Mouse (Mus musculus): ENCODE results near the gene Casp9.

- TF ChIP-seq MAZ (IDR thresholded peaks at IDR 0.05; ENCODE audit: low read depth, low read length) (no peak), MXI1 (IDR thresholded peaks at IDR 0.05; ENCODE audit: low read depth, low read length) (no peak), TBP (IDR thresholded peaks at IDR 0.05; ENCODE audit: low read depth, low read length) (no peak), EP300 (IDR thresholded peaks at IDR 0.05; ENCODE audit: low read depth in 1 of 2, low read length in 2 of 2) (no peak), POLR2A (IDR thresholded peaks at IDR 0.05; ENCODE audit: control insufficient read depth in 1 of 2, insufficient read depth in 1 of 2, low read depth in 1 of 2, low read length in 2 of 2, poor library complexity in 1 of 2) (no peak), RCOR1 (IDR thresholded peaks at IDR 0.05; ENCODE audit: low read depth, low read length) (no peak)
These were observed 69.5 kb downstream of the Casp9 start for GRCm38 (mm10) chr4:141862867-141863266.
